Mouse (Mus musculus) granulocyte monocyte progenitor cell, adult 5-6 weeks (primary cell): ENCODE measurements around the gene Sidt1. TPM values are rescaled to one million over a fixed set of nuclear protein-coding genes. Genes with fewer than 3 reads are reported as not detected.

Experiments
- ATAC-seq: replicated peaks from 2 replicates; pipeline ENCODE4 v1.8.0; 2016; ENCODE audit warnings: mild to moderate bottlenecking, moderate TSS enrichment, inconsistent platforms; ENCODE audit not compliant: poor library complexity, severe bottlenecking
- total RNA-seq, 2 experiments: library from RNA; stranded (forward) in 1 of 2; stranded (reverse) in 1 of 2; fragments of 200-712, 200-1000 nt in 1 of 2; fragments of >200 nt in 1 of 2; fragmentation: Nextera tagmentation in 1 of 2; gene quantifications; 2 replicates each; pipeline ENCODE4 v1.2.3; 2014 to 2017

Gene Sidt1
- total RNA-seq, 2 experiments from 2014 or later, result 0.26 TPM; not detected in 1

DNA sequence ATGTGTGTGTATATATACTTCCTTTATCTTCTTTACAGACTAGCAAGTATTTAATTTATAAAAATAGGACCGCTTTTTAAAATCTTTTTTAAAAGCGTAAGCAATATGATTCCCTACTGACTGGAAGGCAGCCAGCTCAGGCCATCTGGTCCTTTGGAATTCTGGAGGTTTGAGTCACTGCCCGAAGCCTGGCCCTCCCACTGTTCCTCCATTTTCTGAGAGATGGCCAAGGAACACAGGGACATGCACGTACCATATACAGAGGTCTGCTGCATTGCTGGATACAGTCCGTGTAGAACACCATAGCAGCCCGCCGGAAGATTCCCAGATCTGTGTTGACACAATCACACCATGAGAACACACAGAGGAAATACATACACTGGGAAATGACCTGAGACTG, 78.3 kb downstream of the Sidt1 start:
- no peak for ATAC-seq

DNA sequence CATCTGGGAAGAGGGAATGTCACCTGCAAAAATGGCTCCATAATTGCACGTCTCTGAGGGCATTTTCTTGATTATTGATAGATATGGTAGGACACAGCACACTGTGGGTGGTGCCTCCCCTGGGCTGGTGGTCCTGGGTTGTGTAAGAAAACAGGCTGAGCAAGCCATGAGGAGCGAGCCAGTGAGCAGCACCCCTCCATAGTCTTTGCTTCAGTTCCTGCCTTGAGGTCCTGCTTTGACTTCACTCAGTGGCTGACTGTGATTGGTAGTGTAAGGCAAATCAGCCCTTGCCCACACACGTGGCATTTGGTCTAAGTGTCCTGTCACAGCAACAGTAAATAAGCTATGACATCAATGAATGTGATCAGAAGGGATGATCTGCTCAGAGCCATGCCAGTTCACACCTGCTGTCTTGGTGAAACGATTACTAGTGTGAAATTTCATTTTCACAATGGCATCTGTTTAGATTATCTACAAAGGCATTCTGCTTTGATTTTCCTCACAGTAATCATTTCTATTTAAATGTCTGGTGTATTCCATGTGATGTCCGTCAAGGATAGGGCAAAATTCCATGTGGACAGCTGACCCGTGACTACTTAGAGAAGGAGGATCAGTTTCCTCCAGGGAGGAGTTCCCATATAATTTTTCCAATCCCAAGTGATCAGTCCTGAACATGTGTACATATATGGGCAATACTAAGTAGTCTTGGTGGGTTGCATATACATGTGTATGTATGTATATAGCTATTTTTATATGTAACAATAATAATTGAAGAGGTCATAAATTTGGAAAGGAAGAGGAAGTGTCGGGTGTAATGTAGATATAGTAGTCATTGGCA, 79.0 kb downstream of the Sidt1 start:
- ATAC-seq, result no peak

DNA sequence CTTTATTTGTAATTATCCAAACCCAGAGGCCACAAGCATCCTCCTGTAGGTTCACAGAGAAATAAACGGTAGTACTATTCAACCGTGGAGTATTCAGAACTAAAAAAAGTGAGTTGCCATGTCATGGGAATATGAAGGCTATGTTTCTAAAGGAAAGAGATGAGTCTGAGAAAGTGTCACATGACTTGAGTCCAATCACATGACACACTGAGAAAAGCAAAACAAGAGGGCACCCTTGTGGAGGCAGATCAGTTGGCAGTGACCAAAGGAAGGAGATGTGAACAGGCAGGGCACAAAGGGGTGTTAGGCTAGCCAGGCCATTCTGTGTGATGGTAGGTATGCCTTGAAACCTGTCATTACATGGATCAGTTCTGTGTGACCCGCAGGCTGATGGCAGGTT, 80.3 kb downstream of the Sidt1 start:
- no peak for ATAC-seq

DNA sequence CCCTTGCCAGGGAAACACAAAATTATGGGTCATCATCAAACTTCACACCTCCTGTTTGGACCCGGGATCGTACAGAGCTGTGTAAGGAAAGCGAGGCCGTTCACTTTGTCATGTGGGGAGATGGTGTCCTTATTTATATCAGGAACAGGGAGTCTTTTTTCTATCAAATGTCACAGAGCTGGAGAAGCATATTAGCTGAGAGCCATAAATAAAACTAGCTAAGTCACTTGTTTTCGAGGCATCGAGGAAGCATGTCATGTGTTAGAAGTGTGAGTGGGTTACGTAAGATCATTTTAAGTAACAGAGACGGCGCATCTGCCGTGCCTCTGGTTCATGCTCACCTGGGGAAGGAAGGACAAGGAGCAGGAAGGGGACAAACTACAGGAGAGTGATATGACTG, 83.0 kb downstream of the Sidt1 start:
- no peak for ATAC-seq

DNA sequence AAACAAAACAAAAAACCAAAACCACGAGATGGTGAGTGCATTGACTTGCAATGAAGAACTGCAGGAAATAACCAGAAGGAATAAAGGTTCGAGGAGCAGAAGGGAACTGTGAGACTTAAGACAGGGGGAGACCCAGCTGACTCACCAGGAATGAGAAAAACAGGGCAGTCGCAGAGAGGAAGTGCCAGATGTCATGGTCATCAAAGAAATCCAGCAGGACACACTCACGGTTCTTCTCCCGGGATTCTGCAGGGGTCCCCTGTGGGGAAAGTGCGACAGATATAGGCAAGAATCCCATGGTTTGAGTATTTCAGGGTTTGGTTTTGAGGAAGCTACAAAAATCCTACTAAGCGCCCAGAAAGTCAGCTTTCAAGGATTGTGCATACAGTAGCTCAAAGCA, 89.7 kb downstream of the Sidt1 start:
- peak; percentile 40 for ATAC-seq

DNA sequence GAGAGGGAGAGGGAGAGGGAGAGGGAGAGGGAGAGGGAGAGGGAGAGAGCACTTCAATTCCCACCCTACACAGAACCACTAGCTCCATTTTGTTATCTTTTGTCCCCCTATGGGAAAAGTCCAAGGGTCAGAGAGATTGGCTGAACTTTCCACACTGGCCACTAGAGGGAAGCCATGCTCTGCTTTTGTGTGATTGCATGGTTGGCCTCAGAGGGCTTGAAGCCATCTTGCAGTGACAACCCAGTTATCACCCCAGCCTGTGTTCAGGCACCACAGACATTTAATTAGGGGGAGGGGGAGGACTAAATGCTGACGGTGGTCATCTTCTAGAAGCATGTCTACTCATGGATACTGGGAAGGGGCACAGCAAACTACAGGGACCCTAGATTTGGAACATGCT, 90.4 kb downstream of the Sidt1 start:
- ATAC-seq, result peak; percentile 87

DNA sequence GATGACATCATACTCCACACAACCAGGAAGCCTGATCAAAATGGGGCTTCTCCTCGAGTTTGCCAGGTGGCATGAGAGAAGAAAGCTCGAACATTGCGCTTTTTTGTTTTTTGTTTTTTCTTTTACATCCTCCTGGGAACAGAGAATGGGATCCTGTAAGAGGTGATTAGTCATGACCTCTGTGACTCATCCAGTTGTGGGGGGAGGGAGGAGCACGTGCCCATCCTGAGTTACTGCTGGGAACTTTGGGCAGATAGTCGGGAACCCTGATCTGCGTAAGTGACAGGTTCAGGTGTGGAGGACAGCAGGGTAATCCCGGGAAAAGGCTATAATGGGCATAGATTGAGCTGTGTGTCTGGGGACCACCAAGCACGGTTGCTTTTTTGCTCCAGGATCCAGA, 92.6 kb downstream of the Sidt1 start:
- ATAC-seq, result no peak

DNA sequence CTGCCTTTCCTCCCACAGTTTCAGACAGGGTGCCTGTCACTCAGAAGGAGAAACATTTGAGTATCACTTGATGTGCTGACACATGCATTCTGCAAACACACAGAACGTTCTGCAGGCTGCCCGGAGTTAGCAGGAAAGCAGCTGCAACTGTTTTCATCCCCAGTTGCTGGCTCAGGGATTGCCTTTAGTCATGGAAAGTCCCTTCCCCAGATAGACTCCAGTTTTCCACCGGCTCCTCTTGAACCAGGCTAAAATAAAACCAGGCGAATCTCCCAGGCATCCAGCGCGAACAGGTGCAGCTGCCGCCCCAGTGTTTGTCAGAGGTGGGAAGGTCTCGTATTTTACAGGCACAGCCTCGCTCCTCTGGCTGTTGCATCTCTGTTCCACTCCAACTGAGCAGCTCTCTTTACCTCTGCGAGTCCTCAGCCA, 94.1 kb downstream of the Sidt1 start:
- ATAC-seq, result no peak

DNA sequence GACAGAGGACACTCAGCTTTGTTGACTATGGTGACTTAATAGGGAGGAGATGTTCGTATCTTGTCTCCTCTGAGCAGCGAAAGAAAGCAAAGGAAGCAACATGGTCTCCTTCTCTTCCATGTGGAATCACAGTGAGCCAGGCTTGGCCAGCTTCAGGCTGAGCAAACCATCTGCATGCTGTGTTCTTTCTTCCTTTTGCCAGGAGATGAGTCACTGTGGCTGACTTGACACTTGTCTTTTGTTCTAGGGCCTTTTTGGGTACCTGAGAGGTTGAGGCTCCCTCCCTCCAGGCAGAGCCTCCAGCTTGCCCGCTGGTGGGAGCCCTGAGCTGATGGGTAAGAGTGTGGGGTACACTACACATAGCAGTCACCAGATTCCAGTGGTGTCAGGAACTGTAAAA, 95.2 kb downstream of the Sidt1 start:
- no peak for ATAC-seq

DNA sequence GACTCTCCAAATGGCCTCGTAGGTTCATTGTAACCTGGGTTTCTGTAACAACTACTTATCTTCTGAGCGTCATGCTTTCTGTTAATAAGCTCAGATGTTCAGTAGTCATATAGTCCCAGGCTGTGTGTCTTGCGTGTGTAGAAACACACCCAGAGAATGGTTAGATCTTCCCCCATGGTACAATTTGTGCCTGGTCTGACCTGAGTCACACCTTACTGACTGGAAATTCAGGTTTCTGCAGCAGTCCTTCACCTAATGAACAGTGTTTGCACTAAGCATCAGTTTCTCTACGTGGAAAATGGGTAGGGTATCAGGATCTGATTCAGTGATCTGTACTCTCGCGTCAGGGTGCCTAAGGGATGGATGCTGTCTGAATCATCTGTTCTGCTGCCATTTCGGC, 100.0 kb downstream of the Sidt1 start:
- ATAC-seq, result no peak

DNA sequence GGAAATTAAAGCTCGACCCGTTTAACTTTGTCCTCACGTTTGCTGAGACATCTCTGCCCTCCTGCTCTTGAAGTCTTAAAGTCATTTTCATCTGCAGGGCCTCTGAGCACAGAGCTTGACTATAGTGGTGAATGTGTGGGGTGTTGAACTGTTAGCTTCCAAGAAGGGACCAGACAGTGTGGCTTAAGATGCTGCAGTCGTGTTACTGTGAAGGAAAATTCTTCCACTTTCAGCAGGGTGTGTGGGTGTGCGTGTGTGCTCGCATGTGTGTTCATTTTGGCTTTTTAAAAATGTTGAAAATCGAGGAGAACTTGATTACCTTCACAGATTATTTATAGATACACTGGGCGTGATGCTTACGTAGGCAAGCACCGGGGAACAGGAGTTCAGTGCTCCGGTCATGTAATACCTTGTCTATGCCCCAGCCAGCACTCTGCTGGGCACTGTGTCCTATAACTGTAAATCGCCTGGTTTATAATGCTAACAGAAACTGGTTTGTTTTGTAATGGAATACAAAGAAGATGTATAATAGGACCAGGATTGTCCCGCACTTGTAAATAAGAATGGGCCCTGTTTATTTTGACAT, 106.2 kb downstream of the Sidt1 start:
- no peak for ATAC-seq

DNA sequence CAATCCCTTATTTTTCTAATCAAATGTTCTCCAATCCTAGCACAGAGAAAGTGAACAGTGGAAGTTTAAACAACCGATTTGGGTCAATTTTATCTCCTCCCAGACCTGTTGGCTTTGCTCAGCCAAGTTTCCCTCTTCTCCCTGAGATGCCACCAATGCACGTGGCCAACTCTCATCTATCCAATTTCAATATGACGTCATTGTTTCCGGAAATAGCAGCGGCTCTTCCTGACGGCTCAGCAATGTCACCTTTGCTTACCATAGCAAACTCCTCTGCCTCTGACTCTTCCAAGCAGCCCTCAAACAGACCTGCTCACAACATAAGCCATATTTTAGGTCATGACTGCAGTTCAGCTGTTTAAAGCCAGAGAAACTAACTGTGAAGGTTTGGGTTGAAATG, 111.5 kb downstream of the Sidt1 start:
- ATAC-seq, result no peak

DNA sequence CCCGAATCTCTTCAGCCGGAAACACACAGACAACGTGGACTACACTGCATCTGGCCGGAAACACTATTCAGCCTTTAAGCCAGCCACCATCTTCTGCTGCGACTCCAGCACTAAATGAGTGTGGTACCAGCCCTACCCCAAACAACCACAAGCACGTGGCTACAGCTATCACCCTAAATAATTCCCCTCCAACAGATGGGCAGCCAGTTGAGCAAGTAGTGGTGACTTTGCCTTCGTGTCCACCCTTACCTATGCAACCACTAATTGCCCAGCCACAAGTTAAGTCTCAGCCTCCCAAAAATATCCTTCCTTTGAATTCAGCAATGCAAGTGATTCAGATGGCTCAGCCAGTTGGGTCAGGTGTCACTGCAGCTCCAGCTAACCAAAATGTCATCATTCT, 116.6 kb downstream of the Sidt1 start:
- ATAC-seq, result no peak

DNA sequence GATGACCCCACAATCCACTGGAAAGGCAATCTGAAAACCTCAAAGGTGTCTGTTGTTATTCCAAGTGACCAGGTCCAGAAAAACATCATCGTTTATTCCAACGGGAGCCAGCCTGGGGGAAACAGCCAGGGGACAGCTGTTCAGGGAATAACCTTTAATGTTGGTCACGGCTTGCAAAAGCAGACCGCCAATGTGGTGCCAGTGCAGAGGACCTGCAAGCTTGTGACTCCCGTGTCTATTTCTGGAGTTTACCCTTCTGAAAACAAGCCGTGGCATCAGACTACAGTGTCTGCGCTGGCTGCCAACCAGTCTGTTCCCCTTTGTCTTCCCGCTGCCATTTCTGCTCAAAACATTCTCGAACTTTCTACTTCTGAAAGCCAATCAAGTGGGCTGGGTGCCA, 117.5 kb downstream of the Sidt1 start:
- no peak for ATAC-seq

DNA sequence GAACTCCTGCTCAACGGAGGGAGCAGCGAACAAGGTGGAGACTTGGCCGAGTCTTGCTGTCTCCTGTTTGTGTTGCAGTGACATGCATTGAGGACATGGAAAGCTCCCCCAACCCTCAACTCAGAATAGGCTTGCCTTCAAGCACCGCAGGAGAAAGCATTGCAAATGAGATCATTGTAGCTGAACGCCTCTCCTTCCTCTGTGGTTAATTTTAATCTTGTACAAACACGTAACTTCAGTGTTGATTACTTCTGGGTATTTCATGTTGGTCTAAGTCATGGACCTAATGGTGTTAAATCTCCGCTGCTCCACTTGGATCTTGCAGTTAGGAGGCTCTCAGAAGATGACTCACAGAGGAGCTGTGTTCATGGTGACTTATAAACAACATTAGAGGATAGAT, 120.3 kb downstream of the Sidt1 start:
- no peak for ATAC-seq

DNA sequence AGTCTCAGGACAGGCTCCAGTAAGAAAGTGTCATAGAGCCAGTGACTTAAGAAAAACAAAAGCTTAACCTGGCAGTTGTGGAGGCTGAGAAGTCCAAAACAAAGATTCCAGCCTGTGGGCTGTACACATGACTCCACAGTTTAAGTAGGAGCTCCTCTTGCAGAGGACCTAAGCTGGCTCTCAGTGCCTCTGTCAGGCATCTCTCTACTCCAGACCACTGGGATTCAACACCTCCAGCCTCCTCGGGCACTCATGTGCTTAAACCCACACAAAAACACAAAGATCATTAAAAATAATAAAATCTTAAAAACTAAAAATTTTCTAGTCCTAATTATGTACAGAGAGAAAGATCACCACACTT, 122.0 kb downstream of the Sidt1 start:
- ATAC-seq, result no peak

DNA sequence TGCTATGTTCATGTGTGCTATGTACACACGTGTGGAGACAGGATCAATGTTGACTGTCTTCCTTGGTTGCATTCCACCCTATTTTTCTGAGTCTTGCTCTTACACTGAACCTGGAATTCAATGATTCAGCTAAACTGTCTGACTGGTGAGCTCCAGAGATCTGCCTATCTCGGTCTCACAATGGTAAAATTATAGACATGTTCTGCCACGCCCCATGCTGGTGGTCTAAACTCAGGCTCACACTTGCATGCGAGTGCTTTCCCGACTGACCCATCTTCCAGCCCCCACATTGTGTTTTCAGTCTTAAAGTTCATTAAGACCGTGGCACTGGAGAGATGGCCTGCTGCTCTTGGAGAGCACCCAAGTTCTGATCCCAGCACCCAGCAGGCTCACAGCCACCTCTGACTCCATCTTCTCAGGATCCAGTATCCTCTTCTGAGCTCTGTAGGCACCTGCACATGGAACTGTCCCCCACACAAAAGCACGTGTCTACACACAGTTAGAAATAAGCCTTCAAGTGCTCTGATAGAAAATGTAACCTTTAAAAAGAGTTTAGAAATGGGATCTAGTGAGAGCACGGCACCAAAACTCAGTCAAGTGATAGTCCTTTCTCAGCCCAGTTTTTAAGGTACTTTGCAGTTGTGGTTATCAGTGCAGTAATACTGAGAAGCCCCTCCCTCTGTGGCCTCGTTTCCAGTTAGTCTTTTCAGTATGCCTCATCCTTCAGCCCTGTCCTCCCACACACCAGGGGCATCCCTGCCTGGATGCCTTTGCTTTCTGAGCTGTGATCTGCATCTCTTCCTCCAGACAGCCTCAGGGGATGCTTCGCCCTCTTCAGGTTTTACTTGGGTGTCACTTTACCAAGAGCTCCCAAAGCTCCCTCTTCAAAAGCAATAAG, 122.6 kb downstream of the Sidt1 start:
- no peak for ATAC-seq

DNA sequence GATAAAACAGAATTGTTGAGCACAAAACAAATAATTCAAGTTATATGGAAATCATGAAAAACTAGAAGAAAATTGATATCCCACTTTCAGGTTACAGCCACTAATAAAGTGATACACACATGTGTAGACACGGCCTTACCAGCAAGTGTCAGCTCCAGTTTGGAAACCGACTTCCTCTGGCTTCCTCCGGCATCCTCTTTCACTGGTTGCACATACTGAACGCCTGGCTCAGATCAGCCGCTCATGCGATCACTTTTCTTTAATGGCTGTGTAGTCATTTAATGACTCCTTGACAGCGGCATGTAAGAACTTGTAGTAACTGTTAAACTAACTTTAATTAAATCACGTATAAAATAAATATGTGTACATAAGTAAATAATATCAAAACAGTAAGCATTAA, 127.0 kb downstream of the Sidt1 start:
- ATAC-seq, result no peak

DNA sequence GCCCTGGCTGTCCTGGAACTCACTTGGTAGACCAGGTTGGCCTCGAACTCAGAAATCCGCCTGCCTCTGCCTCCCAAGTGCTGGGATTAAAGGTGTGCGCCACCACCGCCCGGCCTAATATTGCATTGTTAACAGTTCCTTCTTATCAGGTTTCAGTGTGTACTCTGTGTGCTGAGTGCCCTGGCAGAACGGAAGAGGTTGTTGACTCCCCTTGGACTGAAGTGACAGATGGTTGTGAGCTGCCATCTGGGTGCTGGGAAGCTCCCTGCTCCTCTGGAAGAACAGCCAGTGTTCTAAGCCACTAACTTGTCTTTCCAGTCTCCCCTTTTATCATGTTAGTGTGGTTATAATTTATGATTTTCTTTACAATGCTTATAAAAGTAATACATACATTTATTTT, 128.7 kb downstream of the Sidt1 start:
- no peak for ATAC-seq

DNA sequence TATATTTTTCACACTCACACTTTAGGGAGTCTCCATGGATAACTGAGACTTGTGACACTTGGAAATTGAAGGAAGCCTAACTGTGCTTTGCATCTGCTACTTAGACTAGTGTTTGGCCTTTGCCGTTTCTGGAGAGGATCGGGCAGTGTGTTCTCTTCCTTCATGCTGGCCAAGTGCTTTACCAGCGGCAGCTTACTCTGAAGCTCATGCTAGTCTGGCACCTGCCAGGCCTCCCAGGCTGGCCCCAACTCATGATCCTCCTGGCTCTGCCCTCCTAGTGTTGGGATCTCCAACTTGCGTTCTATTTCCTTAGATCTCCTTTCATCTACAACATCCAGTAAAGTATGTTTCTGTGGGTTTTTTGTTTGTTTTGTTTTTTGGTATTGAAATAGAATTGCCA, 132.8 kb downstream of the Sidt1 start:
- no peak for ATAC-seq

DNA sequence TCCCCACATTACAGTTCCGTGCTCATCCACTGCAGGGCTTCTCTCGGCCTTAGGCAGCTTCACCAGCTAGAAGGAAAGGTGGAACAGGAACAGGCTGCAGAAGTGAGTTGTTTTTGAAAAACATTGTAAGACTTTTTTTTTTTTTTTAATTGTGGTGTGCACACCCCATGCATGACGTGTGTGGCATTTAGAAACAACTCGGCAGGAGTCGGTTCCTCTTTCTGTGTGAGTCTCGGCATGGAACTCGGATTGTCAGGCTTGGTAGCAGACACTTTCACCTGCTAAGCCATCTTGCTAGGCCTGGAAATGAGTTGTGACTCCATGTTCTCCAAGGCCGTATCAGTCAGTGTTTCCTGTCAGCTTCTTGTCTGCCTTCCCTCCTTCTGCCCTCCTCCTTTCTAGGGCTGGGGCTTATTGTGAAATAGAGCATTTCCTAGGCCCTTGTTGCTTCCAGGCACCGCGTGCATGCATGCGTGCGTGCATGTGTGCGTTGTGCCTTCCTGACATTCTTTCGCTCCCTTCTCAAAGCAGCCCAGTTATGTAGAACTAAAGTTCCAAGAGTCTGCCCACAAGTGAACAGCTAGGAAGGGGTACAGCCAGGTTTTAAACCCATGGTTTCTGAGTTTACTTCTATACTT, 133.8 kb downstream of the Sidt1 start:
- ATAC-seq, result peak; percentile 99
